Mouse (Mus musculus): ENCODE data around the gene Prss43.

GRCm38 (mm10) chr9:110833021-110833420 lies 6.5 kb downstream of the Prss43 start:
- no peak for TF ChIP-seq CTCF (IDR thresholded peaks at IDR 0.05; ENCODE audit: borderline replicate concordance, insufficient read depth, low read depth, low read length)
- TF ChIP-seq POLR2A (IDR thresholded peaks at IDR 0.05; ENCODE audit: borderline replicate concordance, insufficient read depth, low read length) = no peak
